Mouse (Mus musculus): ENCODE results near the gene Dot1l.
"Not testable (repeated sequence)": the region's sequence is repeated elsewhere in the genome, so short reads cannot be mapped to it uniquely, and the experiment has no call there.

The Dot1l gene

DNA sequence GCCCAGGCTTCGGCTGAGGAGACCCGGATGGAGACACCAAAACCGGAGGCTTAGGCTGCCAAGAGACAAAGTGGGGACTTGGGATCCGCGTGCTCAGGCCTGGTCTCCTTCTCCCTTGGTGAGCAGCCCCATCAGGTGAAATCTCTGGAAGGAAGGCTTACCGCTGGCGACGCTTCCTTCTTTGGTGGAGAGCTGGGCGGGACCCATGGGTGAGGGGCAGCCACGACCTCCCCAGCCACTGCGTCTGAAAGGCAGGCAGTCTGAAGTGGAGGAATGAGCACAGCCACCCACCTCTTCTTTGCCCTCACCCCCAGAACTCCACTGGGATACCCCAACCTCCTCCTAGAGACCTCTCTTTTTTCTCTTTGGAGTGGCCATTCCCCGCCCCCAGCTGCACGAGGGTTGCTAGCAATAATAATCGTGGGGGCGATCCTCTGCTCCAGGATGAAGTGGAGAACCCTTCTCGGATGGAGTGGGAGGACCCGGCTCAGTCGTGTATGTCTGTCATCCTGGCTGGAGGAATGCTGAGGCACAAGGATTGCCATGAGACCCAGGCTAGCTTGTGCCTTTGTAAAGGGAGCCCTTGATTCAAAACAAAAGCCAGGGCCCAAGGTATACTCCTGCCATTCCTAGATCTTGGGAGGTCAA, 54.1 kb downstream of the Dot1l start:
- no peak for DNase-seq (ENCODE audit: low spot score in 2 of 2)

GRCm38 (mm10) chr10:80810084-80810483, 55.1 kb downstream of the Dot1l start:
- DNase-seq (ENCODE audit: low spot score in 2 of 2), result no peak

- no peak for DNase-seq (ENCODE audit: low spot score in 2 of 2)
These were observed 57.5 kb downstream of the Dot1l start for GRCm38 (mm10) chr10:80812391-80813041.

GRCm38 (mm10) chr10:80813366-80813765, 58.4 kb downstream of the Dot1l start, which contains the start of gene Jsrp1:
Gene Jsrp1, minus strand, starts transcription at chr10:80813498.
- DNase-seq (ENCODE audit: low spot score in 2 of 2), result no peak

GRCm38 (mm10) chr10:80814800-80815199, 59.8 kb downstream of the Dot1l start:
- DNase-seq (ENCODE audit: low spot score in 2 of 2), result no peak

DNA sequence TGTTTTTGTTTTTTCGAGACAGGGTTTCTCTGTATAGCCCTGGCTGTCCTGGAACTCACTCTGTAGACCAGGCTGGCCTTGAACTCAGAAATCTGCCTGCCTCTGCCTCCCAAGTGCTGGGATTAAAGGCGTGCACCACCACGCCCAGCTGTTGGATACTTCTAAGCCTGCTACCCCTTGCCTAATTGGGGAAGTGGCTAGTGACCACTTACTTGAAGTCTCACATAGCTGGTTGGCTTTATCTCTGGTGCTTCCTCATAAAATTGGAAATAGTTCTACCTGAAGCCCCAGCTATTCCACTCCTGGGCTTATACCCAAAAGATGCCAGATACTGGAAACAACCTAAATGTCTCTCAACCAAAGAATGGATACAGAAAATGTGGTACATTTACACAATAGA, 61.3 kb downstream of the Dot1l start:
- DNase-seq (ENCODE audit: low spot score in 2 of 2), result not testable (repeated sequence)

DNA sequence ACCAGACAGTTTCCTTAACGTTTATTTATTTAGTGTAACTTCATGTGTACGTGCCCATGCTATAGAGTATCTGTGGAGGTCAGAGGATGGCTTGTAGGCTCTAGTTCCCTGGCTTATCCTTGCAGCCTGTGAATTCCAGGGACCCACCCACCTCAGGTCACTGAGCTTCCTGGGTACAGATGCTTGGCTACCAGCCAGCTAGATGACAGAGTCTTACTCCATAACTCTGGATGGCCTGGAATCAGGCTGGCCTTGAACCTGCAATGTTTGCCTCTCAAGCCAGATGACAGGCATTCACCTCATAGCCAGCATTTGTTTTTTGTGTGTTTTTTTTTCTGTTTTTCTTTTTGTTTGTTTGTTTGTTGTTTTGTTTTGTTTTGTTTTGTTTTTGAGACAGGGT, 62.2 kb downstream of the Dot1l start:
- no peak for DNase-seq (ENCODE audit: low spot score in 2 of 2)

GRCm38 (mm10) chr10:80817955-80818354, 62.9 kb downstream of the Dot1l start:
- not testable (repeated sequence) for DNase-seq (ENCODE audit: low spot score in 2 of 2)

- peak; percentile 40 to 43 for DNase-seq (ENCODE audit: low spot score in 2 of 2)
These were observed 63.7 kb downstream of the Dot1l start for GRCm38 (mm10) chr10:80818599-80819281.

DNA sequence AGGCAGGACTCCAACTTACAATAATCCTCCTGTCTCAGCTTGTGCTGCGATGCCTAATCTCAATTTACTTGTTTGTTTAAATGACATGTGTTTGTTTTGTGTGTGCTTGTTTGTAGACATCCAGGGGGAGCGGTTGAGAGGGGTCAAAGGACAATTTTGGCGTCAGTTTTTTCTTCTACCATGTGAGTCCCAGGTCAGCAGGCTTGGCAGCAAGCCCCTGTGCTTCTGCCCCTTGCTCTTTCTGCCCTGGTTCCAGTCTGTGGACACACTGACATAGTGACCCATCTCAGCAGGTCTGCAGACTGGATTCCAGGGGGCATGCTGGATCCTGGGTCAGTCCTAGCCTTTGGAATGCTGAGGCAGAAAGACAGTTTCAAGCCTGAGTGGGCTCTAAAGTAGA, 64.4 kb downstream of the Dot1l start:
- DNase-seq (ENCODE audit: low spot score in 2 of 2), result no peak

DNA sequence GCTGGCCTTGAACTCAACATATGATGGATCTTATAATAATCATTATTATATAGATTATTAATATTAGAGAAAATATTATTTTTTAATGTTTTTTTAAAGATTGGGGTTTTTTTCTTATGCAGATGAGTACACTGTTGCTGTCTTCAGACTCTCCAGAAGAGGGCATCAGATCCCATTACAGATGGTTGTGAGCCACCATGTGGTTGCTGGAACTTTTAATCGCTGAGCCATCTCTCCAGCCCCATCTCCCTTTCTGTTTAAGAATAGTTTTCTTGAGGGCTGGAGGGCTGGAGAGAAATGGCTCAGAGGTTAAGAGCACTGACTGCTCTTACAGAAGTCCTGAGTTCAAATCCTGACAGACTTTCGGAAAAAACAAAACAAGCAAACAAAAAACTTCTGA, 67.0 kb downstream of the Dot1l start:
- DNase-seq (ENCODE audit: low spot score in 2 of 2), result no peak

DNA sequence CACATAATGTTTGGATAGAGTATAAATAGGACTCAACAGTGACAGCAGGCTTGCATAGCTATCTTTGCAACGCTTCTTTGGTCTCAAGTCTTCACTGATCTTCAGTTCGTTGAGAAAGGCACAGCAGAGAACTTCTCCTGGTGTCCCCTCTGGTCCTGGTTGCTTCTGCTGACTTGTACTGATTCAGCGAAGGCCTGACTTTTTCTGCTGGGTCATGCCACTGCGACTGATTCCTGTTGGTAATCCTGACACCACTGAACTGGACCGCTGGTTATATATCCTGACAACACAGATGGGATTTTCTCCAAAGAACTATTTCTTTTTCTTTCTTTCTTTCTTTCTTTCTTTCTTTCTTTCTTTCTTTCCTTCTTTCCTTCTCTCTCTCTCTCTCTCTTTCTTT, 67.5 kb downstream of the Dot1l start:
- DNase-seq (ENCODE audit: low spot score in 2 of 2), result no peak

DNA sequence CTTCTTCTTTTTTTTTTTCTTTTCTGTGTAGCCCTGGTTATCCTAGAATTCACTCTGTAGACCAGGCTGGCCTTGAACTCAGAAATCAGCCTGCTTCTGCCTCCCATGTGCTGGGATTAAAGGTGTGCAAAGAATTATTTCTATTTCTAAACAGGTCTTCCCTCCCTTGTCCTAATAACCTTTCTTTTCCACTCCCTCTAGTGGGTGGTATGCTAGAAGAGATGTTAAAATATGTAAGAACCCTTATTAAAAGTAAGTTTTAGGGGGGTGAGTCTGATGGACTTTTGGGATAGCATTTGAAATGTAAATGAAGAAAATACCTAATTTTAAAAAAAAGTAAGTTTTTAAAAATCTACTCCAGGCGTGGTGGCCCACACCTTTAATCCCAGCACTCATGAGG, 68.3 kb downstream of the Dot1l start:
- no peak for DNase-seq (ENCODE audit: low spot score in 2 of 2)

- no peak for DNase-seq (ENCODE audit: low spot score in 2 of 2)
These were observed 69.0 kb downstream of the Dot1l start for GRCm38 (mm10) chr10:80823847-80824643.

- no peak for DNase-seq (ENCODE audit: low spot score in 2 of 2)
These were observed 69.8 kb downstream of the Dot1l start for GRCm38 (mm10) chr10:80824827-80825226.

- peak; percentile 93 to 97 for DNase-seq (ENCODE audit: low spot score in 2 of 2)
These were observed 71.4 kb downstream of the Dot1l start, which contains the start of gene Oaz1 for GRCm38 (mm10) chr10:80826151-80827062. Gene Oaz1, plus strand, starts transcription at chr10:80826656.

GRCm38 (mm10) chr10:80827063-80827869, 72.3 kb downstream of the Dot1l start:
- no peak for DNase-seq (ENCODE audit: low spot score in 2 of 2)

DNA sequence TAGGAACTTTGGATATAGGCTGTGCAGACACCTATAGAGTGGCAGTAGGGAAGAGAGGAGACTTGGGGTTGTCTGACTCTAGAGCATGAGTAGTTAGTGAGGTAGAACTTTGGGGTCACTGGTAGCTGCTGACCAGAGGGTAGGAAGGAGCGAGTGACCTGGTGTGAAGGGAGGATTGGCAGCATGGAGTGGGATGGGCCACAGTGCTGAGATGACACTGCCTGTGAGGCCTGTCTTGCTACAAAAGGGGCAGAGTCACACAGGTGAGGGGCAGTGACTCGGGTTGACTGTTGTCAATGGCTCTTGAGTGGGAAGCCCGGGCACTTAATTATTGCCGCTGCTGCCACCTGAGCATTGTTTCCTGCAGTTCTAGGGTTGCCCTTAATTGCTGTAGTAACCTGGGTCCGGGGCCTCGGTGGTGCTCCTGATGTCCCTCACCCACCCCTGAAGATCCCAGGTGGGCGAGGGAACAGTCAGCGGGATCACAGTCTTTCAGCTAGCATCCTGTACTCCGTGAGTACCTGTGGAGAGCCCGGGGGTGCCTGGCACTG, 72.9 kb downstream of the Dot1l start:
- no peak for DNase-seq (ENCODE audit: low spot score in 2 of 2)

GRCm38 (mm10) chr10:80828587-80828986, 73.6 kb downstream of the Dot1l start:
- DNase-seq (ENCODE audit: low spot score in 2 of 2), result not testable (repeated sequence)
